Mouse (Mus musculus) C3H10T1/2 (cell line): ENCODE data around the gene Slc30a2. TPM values are rescaled to one million over a fixed set of nuclear protein-coding genes. Genes with fewer than 3 reads are reported as not detected.

Experiments
- polyA plus RNA-seq, 2 experiments: library from polyadenylated mRNA; unstranded; fragments of >200 nt; fragmentation: generic; extraction: Trizol; gene quantifications; one replicate each; pipeline ENCODE4 v1.2.1; 2012; ENCODE audit warnings: missing spikeins in 2 of 2

The Slc30a2 gene
- not detected for polyA plus RNA-seq

DNA sequence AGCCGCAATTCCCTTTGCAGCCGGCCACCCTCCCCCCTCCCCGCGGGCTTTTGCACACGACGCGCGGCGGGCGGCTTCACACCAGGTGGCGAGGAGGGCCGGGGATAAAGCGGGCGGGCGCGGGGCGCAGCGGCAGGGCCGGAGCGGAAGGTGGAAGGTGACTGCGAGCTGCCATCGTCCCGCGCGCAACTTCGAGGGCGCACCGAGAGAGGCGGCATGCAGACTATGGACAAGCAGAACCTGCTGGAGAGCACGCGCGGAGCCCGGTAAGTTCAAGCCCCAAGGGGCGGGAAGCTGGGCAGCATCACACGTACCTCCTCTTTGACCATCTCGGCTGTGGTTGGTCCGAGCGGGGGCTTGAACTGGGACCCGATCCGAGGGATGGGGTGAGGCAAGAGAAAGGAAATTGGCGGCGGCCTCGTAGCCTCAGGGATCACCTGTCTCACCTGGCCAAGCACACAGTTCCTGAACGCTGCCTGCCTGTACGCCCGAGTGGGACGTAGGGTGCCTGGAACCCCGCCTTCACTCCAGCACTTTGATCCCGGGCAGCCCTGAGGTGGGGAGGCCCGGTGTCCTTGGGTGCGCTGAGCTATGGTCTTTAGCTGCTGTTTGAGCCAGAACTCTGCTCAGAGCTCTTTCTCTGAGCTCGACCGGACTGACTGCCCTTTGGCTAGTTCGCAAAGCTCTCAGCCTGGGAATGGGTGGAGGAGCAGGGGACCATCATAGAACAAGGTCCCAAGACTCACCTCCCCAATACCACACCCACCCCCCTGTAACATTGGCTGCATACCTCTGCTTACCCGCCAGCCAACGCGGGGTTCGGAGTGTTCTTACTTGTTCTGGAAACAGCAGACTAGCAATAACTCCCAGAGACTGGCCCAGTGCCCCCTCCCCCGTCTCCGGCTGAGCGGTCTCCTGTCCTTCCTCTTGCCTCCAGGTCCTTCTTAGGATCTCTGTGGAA lies at the start of gene Slc30a2:
Slc30a2 (plus strand) TSS at position 111 of the 961 bp plus-strand sequence.

GRCm38 (mm10) chr4:134314876-134315275 lies 28.1 kb upstream of the Slc30a2 start, which contains the start of gene Trim63:
TSS of gene Trim63 (plus strand) at chr4:134315120.

GRCm38 (mm10) chr4:134383750-134384149 lies 40.8 kb downstream of the Slc30a2 start, which contains the start of gene Extl1:
TSS of gene Extl1 (minus strand) at chr4:134383850.

DNA sequence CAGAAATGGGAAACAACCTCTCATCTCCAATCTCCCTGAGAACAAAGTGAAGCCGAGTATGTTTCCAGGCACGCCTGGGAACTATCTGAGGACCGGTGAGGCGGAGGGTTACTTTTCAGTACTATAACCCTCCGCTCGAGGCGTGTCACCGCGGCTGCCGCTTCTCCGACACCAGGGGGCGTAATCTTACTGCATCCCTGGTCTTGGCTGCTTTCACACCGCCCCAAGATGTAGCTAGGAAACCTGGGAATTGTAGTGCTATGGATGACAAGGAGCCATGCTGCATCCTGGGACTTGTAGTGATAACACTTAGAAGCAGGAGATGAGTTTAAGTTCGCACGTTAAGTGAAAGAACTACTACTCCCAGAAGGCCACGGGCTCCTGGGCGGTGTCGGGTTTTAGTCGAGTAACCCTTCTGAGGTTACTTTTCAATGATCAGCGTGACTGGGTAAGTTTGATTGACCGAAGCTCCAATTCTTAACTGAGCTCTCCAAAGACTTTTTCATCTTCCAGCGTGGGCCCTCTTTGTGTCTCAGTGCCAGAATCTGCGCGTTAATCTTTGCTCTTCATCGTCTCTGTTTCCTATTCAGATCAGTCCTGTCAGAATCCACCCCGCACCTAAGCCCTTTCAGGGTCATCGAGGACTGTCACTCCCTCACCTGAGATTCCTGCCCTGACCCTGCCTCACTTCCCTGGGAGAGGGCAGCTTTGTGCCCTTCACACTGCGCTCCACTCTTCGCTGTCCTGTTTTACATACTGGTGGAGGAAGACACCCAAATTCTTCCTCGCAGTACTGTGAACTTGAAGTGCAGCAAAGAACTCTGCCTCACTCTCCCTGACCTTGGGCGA lies 53.2 kb downstream of the Slc30a2 start, which contains the start of gene Pafah2:
Pafah2 (plus strand) TSS at position 344 of the 849 bp plus-strand sequence.

Other genes with a start within 250 kb of the Slc30a2 start
- gene Cd52, start 248.1 kb upstream of the Slc30a2 start, polyA plus RNA-seq: not detected
- 1 to 10 TPM; 3.0 to 7.1 TPM for gene Ubxn11, start 240.6 kb upstream of the Slc30a2 start, polyA plus RNA-seq
- 100 to 1,000 TPM; 390 to 719 TPM for gene Sh3bgrl3, start 214.4 kb upstream of the Slc30a2 start, polyA plus RNA-seq
- 1 to 10 TPM; 1.4 to 6.1 TPM for gene Cep85, start 156.1 kb upstream of the Slc30a2 start, polyA plus RNA-seq
- gene Gm7534, start 140.2 kb upstream of the Slc30a2 start, polyA plus RNA-seq: not detected
- gene Catsper4, start 115.8 kb upstream of the Slc30a2 start, polyA plus RNA-seq: not detected
- gene Cnksr1, start 104.8 kb upstream of the Slc30a2 start, polyA plus RNA-seq: under 1 TPM; 0.20 to 0.53 TPM
- 10 to 100 TPM in 1 of 2 experiments, under 1 TPM in 1; 0.70 to 21.0 TPM for gene E130218I03Rik, start 99.5 kb upstream of the Slc30a2 start, polyA plus RNA-seq
- 10 to 100 TPM; 13.5 to 31.5 TPM for gene Zfp593, start 97.6 kb upstream of the Slc30a2 start, polyA plus RNA-seq
- gene Gm30191, start 96.2 kb upstream of the Slc30a2 start, polyA plus RNA-seq: not detected
- under 1 TPM in 1 of 2 experiments, not detected in 1; 0.11 TPM for gene Grrp1, start 89.1 kb upstream of the Slc30a2 start, polyA plus RNA-seq
- 1 to 10 TPM in 1 of 2 experiments, under 1 TPM in 1; 0.23 to 1.9 TPM for gene Pdik1l, start 55.3 kb upstream of the Slc30a2 start, polyA plus RNA-seq
- under 1 TPM in 1 of 2 experiments, not detected in 1; 0.02 TPM for gene Trim63, start 28.1 kb upstream of the Slc30a2 start, polyA plus RNA-seq
- under 1 TPM; 0.04 to 0.12 TPM for gene Extl1, start 40.7 kb downstream of the Slc30a2 start, polyA plus RNA-seq
- gene Pafah2, start 53.1 kb downstream of the Slc30a2 start, polyA plus RNA-seq: 10 to 100 TPM in 1 of 2 experiments, 1 to 10 TPM in 1; 2.8 to 18.0 TPM
- 100 to 1,000 TPM; 356 to 718 TPM for gene Stmn1, start 125.1 kb downstream of the Slc30a2 start, polyA plus RNA-seq
- gene Paqr7, start 153.5 kb downstream of the Slc30a2 start, polyA plus RNA-seq: under 1 TPM; 0.05 to 0.46 TPM
- 1 to 10 TPM; 3.3 to 4.3 TPM for gene Aunip, start 167.8 kb downstream of the Slc30a2 start, polyA plus RNA-seq
- 10 to 100 TPM; 32.0 to 56.6 TPM for gene Mtfr1l, start 192.2 kb downstream of the Slc30a2 start, polyA plus RNA-seq
- gene Selenon, start 209.0 kb downstream of the Slc30a2 start, polyA plus RNA-seq: 10 to 100 TPM; 36.5 to 83.6 TPM